Mouse (Mus musculus): ENCODE data around the gene Esp6. TPM values are rescaled to one million over a fixed set of nuclear protein-coding genes. Genes with fewer than 3 reads are reported as not detected.

The Esp6 gene
- polyA plus RNA-seq, 1 experiment from 2014 or later, result not detected

Other genes starting within 250 kb of the Esp6 start
- gene Crisp1, start 242.3 kb upstream of the Esp6 start, polyA plus RNA-seq (2014; fragmentation: Nextera tagmentation; extraction: Ambion mirVana), result not detected in 2 replicates
- gene Esp8, start 41.5 kb upstream of the Esp6 start, polyA plus RNA-seq (2014; fragmentation: Nextera tagmentation; extraction: Ambion mirVana), result not detected in 2 replicates
- gene Esp4, start 37.1 kb downstream of the Esp6 start, polyA plus RNA-seq (2014; fragmentation: Nextera tagmentation; extraction: Ambion mirVana), result not detected in 2 replicates
- gene Esp3, start 70.6 kb downstream of the Esp6 start, polyA plus RNA-seq (2014; fragmentation: Nextera tagmentation; extraction: Ambion mirVana), result not detected in 2 replicates
- not detected in 2 replicates for gene Esp1, start 165.6 kb downstream of the Esp6 start, polyA plus RNA-seq (2014; fragmentation: Nextera tagmentation; extraction: Ambion mirVana)
- not detected in 2 replicates for gene Crisp2, start 245.5 kb downstream of the Esp6 start, polyA plus RNA-seq (2014; fragmentation: Nextera tagmentation; extraction: Ambion mirVana)
- 6.9 and 8.8 TPM in 2 replicates for gene Rhag, start 249.6 kb downstream of the Esp6 start, polyA plus RNA-seq (2014; fragmentation: Nextera tagmentation; extraction: Ambion mirVana)